Mouse (Mus musculus) heart, postnatal 14 days (tissue): ENCODE data around the gene Ggt6. TPM values are rescaled to one million over a fixed set of nuclear protein-coding genes. Genes with fewer than 3 reads are reported as not detected.
A peak's percentile ranks its signal among the peaks of the same experiment; 100 is the strongest.

ENCODE experiments used
- DNase-seq, 2 experiments: peaks; one replicate each; pipeline ENCODE4 v3.0.0; 2021 to 2022
- intact Hi-C: fragments of 180-260 bp; cut with DNase I; formaldehyde crosslinking; loops from one replicate; pipeline ENCODE4 v1.15.1; 2025
- total RNA-seq, 2 experiments: library from RNA; stranded (reverse); gene quantifications; 2 replicates each; pipeline ENCODE4 v1.2.3; 2021

Gene Ggt6
- total RNA-seq, 2 experiments from 2014 or later, result 0.39 TPM; not detected in 1

DNA sequence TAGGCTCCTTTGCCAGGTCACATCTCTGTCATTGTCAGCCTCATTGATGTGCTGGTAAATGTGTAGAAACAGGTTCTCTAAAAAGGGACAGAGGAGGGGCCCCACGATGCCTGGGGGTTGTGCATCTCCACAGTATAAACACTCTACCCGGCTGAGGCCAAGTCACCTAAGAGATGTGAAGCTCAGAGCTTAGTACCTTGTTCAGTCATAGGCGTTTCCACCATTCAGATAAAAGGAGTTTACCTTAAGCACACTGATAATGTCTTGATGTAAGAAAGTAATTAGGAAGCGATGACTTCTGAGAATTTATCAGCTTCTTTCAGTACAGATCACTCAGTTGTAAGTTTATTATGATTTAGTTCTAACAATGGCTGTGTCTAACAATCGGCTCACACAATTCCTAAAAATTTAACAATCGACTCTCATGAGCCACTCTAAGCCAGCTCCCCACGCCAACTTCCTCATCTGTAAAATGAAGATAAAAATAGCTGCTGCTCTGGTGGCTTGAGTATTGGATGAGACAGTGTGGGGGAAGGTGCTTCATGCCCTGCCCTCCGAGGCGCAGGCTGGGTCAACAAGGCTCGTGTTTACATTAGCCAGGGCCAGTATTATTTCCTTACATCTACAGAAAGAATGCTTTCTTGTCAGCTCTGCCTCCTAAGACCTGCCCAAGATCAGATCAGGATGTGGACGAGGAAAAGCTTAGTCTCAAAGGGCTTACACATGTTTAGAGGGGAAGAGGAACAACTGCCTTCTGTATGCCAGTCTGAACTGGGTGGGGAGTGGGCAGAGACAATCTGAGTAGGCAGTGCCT, 31.6 kb downstream of the Ggt6 start:
- peak; percentile 27 to 29 for DNase-seq
- intact Hi-C loops, result no loop called here

DNA sequence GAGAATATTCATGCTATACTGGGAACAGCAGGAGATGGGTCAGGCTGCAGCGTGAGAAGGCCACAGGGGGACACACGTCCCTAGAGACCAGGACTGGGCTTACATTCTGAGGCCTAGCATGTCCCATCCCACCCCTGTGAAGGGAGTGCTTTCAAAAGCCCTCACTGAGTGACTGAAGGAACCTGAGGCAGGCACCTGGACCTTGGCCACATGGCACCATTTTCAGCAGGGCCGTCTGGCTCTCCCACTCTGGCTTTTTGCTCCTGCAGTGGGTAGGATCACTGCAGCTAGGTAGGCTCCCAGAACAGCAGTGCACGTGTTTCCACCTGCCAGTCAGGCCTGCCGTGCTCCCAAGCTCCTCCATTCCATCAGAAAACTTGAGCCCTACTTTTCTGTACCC, 33.2 kb downstream of the Ggt6 start:
- DNase-seq, result no peak
- intact Hi-C loops, result no loop called here

DNA sequence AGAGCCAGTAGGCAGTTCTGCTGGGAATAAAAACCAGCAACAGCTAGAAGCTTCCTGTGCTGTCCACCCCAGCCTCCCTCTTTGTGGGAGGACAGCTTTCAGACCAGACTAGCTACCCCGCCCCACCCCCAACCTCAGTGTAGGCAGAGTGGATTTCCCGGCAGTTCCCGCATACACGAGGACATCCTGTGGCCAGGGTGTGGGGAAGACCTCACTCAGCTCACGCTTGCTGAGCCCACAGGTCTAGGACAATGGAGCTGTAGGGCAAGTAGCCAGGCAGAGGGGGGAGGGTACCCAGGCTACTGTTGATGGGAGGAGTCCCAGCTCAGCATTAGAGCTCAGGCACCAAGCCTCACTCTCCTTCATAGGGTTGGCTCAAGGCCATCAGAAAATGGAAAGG, 33.9 kb downstream of the Ggt6 start:
- intact Hi-C loops, result no loop called here

DNA sequence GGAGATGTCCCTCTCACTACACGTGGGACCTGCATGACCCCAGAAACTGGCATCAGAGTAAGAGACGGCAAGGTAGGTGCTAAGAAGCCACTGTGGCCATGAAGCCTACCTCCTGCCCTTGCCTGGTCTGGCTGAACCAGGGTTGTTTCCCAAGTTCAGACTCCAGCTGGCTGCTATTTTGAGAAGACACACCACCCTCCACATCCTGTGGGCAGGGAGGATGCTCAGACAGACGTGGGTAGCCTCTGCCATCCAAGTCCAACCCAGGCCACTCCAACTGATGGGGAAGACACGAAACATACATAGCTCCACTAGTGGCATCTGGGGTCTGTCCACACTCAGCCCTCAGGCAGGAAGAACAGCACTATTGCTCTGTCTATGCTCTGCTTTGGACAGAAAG, 34.7 kb downstream of the Ggt6 start:
- intact Hi-C loops, result no loop called here
- DNase-seq, result no peak

More for the DNA sequence above, 33.9 kb downstream of the Ggt6 start:
- DNase-seq, result peak; percentile 79 to 86

DNA sequence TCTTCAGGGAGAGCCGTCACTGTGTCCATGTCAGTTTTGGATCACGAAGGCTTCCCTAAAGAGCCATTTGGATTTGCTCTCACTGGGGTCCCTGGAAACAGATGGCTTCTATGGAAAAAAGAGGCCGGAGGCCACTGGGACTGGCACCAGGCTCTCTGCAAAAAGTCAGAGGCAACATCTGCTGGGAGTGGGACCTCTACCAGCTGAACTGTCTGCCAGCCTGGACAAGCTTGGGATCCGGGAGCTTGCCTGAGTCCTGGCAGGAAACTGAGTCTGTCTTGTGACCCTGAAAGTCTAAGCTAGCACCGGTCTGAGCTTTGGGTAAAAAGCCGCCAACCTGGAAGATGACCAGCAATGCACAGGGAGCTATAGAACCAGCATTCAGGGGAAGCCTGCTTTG, 36.1 kb downstream of the Ggt6 start:
- no peak for DNase-seq
- intact Hi-C loops, result no loop called here

DNA sequence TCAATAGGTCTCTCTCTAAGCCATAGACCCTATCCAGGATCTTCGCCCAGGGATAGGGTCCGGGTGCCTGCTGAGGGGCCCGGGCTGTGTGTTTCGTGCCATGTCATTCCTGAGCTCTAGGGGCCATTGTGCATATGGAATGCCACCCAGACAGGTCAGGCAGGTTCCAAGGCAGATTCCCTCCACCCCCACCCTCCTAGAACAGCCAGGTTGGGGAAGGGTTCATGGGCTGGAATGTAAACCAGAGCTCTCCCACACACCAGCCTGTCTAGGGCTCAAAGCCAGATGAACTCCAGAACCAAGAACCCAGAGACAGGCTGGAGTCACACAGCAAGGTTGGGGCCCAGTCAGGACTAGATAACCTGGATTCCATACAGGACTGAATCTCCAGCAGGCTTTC, 38.2 kb downstream of the Ggt6 start:
- DNase-seq, result no peak
- intact Hi-C loops, result no loop called here

DNA sequence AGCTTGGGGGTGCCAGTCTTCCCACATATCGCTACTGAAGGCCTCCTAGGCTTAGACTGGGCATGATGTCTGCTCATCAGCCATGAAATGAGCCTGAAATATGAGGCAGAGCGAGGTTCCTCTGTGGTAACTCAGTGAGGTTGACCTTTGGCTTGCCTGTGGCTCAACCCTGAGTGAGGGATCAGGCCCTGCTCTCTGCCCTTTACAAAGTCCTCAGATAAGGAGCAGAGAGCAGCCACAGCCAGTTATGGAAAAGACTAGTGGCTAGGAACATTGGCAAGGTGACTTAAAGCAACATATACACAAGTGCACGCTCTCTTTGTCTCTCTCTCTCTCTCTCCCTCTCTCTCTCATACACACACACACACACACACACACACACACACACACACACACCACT, 39.6 kb downstream of the Ggt6 start:
- intact Hi-C loops, result no loop called here
- no peak for DNase-seq

DNA sequence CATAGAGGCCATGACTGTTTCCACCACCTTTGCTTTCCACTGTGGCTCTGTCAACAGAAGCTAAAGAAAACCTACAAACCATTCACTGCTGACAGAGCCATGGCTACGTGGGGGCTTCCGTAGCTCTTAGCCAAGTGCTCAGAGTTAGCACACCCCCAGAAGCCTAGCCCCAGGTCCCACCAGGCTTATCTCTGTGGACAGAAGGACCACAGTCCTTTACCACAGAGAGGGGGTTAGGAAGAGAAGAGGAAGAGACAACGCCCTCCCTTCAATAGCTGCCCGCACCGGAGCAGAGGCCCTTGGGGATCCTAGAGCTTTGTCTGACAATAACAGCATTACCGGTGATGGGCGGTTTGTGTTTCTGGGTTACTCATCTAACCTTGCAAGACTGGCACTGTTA, 40.1 kb downstream of the Ggt6 start:
- DNase-seq, result no peak
- intact Hi-C loops, result no loop called here

DNA sequence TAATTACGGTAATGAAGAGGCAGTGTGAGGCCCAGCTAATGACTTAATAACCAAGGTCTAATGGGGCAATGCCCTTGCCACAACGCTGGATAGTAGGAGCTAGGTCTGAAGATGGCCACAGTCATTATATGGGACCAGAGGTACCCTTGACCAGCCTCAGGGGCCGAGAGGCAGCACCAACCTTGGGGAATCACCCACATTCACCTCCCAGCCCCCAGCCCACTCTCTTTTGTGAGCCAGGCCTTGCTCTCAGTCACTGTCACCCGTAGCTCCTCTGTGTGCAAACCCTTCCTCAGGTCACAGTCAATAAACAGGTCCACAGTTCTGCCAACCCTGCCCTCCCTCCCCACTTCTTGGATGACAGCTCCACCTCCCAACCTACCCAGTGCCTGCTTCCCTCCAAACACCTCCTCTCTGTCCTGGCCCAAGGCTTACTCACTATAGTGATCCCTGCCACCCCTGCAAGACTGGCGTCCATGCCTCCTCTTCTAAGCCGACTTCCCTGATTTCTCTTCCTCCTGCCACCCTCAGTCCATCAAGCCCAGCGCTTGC, 40.8 kb downstream of the Ggt6 start:
- no peak for DNase-seq
- intact Hi-C loops, result no loop called here

DNA sequence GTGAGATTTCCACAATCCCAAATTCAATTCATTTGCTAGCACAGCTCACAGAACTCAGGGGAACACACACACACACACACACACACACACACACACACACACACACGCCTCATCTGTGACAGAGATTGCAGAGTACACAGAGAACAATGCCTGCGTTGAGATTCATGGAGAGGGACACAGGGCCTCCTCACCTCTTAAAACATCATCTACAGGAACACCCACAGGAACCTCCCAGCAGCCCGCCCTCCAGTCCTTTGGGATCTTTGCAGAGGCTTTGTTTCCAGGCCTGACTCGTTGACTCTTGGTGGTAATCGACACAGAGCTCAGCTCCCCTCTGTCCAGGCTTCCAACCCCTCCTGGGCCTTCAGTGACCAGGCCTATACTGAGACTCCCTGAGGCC, 41.9 kb downstream of the Ggt6 start:
- intact Hi-C loops, result no loop called here
- DNase-seq, result peak in 1 of 2 experiments; percentile 37

DNA sequence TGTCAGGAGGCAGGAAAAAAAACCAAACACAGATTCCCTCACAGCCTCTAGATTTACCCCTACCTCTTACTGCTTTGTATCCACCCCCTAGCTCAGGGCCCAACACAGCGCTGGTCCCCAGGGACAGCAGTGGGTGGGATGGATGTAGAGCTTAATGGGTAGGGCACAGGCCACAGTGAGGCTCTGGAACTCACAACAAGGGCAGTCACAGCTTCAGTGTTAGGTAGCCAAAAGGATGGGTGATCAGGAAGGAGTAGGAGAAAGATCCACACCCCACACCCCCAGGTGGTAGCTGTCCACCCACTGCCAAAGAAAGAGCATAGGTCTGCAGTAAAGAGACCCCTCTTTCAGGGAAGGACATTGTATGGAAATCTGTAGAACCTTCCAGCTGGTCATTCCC, 42.3 kb downstream of the Ggt6 start:
- intact Hi-C loops, result no loop called here
- no peak for DNase-seq

DNA sequence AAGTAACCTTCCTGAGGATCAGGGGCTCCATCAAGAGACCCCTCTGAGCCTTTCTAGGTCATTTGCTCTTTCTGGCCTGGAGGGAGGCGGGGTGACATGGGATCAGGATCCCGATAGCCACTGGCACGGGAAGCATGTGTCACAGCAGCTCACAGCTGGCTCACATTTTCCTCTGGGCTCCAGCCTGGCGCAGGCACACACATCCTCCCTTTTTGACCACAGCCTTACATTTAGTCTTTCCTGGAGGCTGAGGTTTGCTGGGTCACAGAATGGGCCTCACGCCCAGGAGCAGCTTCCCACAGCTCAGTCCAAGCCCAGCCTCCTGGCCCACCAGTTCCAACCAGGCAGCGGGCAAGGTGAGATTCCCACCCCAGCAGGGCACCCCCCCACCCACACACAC, 42.9 kb downstream of the Ggt6 start:
- intact Hi-C loops, result no loop called here
- DNase-seq, result peak; percentile 35 to 36

DNA sequence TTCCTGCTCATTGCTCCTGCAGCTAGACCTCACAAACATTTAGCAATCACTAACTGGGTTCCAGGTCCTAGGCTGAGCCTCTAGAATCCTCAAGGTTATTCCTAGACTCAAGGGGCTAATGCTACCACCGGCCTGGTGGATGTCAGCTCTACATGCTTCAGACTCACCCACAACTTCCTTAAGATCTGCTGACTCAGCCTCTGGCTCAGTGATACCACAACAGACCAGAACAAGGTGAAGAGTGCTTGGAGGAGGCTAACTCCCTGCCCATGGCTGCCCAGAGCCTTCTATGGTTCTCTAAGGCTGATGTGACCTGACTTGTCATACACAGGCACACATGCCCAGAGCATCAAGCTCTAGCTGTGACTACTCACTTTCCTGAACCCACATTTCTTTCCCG, 44.2 kb downstream of the Ggt6 start:
- intact Hi-C loops, result no loop called here
- DNase-seq, result no peak

DNA sequence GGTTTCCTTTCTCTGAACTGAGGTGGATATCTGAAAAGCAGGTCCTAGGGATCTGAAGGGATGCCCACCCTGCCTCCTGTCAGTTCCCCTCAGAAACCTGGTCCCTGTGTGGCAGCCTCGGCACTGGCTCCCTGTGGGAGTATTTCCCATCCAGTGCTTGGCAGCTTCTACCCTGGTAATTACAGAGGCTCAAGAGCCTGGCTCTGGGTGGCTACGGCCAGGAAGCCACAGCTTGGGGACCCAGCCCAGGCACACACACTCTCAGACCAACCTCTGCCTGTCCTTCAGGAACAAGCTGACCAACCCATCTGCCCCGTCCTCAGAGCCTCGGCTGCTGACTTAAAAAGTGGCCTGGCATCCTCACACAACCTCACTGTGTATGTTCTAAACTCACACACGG, 46.0 kb downstream of the Ggt6 start:
- DNase-seq, result no peak
- intact Hi-C loops, result no loop called here

DNA sequence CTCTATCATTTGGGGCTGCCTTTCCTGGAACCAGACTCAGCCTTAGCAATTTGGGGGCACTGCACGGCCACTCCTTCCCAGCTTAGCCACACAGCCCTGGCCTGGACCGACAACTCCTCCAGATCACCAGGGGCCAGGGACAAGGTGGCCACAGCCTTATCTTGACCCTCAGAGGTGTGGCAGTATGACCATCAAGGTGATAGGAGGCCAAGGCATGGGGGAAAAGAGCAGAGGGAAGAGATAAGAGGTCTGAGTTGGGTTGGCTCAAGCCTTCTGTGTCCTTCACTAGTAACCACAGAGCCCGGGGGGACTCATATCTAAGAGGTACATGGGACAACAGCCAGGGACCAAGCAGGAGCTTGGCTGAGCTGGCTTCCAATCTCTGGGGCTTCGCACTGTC, 46.6 kb downstream of the Ggt6 start:
- no peak for DNase-seq
- intact Hi-C loops, result no loop called here

DNA sequence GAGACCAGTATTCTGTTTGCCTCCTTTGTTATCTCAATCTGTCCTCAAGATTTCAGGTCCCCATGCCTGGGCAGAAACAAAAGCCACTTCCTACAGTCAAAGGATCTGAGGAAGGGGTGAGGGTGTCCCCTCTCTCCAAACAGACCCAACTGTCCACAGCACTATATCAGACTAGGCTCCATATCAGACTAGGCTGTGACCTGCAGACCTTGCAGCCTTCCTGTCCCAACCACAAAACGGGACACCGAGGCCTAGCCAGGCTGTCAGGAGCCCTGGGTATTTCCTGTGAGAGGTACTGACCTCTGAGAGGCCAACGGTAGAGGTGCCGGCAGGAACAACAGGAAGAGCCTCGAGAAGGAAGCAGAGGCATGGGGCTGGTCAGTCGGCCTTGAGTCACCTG, 49.2 kb downstream of the Ggt6 start:
- intact Hi-C loops, result no loop called here
- DNase-seq, result no peak

DNA sequence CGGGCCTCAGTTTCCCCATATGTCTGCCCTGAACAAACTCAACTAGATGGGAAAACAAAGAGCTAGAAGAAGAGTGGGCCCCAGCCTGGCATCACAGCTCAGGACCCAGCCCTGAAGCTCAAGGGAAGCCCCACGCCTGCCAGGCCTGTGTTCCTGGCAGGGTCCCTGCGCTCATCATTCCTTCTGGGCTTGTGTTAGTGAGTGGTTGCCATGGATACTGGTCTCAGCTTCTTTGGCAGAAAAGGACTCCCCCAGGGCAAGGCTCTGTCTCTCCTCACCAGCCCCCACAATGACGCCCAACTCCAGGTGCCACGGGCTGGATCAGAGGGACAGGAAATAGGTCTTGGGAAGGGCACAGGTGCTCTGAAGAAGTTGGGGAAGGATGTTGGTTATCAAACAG, 49.8 kb downstream of the Ggt6 start:
- DNase-seq, result no peak
- intact Hi-C loops, result no loop called here

DNA sequence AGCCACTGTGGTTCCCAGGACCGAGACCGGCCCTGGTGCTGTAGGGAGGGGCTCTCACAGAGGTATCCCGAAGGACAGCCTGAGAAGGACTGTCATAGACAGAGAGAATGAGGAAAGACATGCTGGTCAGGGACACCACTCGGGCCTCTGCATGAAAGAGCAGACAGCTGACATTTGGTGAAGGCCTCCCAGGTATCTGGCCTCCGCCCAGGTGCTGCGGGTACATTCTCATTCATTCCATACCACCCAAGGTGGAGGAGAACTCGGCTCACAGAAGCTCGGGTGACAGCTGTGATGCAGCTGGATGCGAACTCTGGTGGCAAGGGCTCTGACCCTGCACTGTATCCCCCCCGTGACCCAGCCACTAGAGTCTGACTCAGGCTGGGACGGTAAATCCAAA, 50.6 kb downstream of the Ggt6 start:
- DNase-seq, result no peak
- intact Hi-C loops, result no loop called here

DNA sequence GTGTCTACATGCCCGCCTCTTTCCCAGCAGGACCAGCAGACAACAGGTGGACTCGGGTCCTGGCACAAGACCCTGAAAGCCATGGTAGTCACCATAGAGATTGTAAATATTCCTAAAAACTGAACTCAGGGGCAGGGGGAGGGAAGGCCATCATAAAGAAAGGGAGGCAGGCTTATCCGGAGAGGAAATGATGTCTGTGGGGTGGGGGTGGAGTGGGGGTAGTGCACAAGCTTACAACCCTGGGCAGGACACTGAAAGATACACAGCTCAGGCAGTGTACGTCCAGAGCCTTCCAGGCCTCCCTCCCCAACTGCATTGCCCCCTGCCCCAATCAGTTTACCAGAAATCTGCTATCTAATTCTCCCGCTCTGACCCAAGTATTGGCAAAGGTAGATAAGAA, 51.8 kb downstream of the Ggt6 start:
- intact Hi-C loops, result no loop called here

DNA sequence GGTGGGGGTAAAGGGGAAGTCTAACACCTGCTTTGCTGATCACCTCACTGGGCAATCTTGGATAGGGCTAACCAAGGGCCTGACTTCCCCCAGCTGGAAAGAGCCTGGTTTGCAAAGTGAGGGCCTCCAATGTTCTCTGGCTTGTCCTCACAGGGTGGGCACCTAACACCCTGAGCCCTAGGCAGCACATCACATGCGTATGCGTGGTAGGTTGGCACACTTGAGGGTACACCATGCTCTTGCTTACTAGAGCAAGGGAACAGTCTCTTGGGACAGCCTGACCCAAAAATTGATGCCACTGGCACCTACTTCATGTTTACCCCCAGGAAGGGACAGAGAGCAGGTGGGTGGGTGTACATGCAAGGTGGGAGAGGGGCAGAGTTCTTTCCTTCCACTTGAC, 52.4 kb downstream of the Ggt6 start:
- no peak for DNase-seq
- intact Hi-C loops, result loop anchor here (2.0 kb wide), 1 partner anchor 29 kb away; no protein-coding TSS in a partner anchor

More for the DNA sequence above, 51.8 kb downstream of the Ggt6 start:
- no peak for DNase-seq
